Mouse (Mus musculus) ZHBTc4 (cell line): ENCODE measurements around the gene Usp10.

ENCODE experiments used
- DNase-seq: peaks from one replicate; pipeline ENCODE4 v3.0.0-alpha.2; 2011; ENCODE audit warnings: low read depth, low spot score

Gene Usp10

GRCm38 (mm10) chr8:119960531-119961104 lies 50.5 kb downstream of the Usp10 start:
- peak; percentile 48 for DNase-seq

GRCm38 (mm10) chr8:119964859-119965258 lies 54.7 kb downstream of the Usp10 start:
- DNase-seq = no peak

- DNase-seq = peak; percentile 46
Observed at GRCm38 (mm10) chr8:119967435-119967834, 57.3 kb downstream of the Usp10 start.

GRCm38 (mm10) chr8:119970169-119970568 lies 60.0 kb downstream of the Usp10 start:
- DNase-seq = no peak

- DNase-seq = no peak
Observed at GRCm38 (mm10) chr8:119972558-119972957, 62.4 kb downstream of the Usp10 start.

GRCm38 (mm10) chr8:119978770-119979381 lies 68.7 kb downstream of the Usp10 start:
- no peak for DNase-seq

GRCm38 (mm10) chr8:119981253-119981652 lies 71.1 kb downstream of the Usp10 start:
- DNase-seq = no peak

- peak; percentile 35 for DNase-seq
Observed at GRCm38 (mm10) chr8:119984085-119984484, 73.9 kb downstream of the Usp10 start.

- no peak for DNase-seq
Observed at GRCm38 (mm10) chr8:119986174-119986573, 76.0 kb downstream of the Usp10 start.

- DNase-seq = no peak
Observed at GRCm38 (mm10) chr8:119988087-119988486, 77.9 kb downstream of the Usp10 start.

GRCm38 (mm10) chr8:119992249-119992648 lies 82.1 kb downstream of the Usp10 start, which contains the start of gene Crispld2:
Gene Crispld2, plus strand, starts transcription at chr8:119992438.
- DNase-seq = peak; percentile 91

GRCm38 (mm10) chr8:119994114-119994513 lies 84.0 kb downstream of the Usp10 start:
- DNase-seq = no peak

GRCm38 (mm10) chr8:119994556-119994955 lies 84.4 kb downstream of the Usp10 start:
- DNase-seq = no peak

- DNase-seq = no peak
Observed at GRCm38 (mm10) chr8:119997266-119997665, 87.1 kb downstream of the Usp10 start.

GRCm38 (mm10) chr8:120000461-120000860 lies 90.3 kb downstream of the Usp10 start:
- no peak for DNase-seq

- DNase-seq = peak; percentile 28
Observed at GRCm38 (mm10) chr8:120001712-120002111, 91.6 kb downstream of the Usp10 start.

GRCm38 (mm10) chr8:120002348-120002747 lies 92.2 kb downstream of the Usp10 start:
- no peak for DNase-seq

GRCm38 (mm10) chr8:120004154-120004702 lies 94.1 kb downstream of the Usp10 start:
- no peak for DNase-seq

GRCm38 (mm10) chr8:120004705-120005381 lies 94.7 kb downstream of the Usp10 start:
- DNase-seq = no peak

GRCm38 (mm10) chr8:120006645-120007160 lies 96.5 kb downstream of the Usp10 start:
- peak; percentile 59 for DNase-seq
